Mouse (Mus musculus) retina, adult 2 months (tissue): ENCODE results near the gene Fam120a.

Source experiments
- DNase-seq: peaks from one replicate; pipeline ENCODE4 v3.0.0-alpha.2; 2012; ENCODE audit warnings: low read depth, low spot score

Fam120a gene

GRCm38 (mm10) chr13:48853475-48853874 is 114.3 kb downstream of the Fam120a start:
- no peak for DNase-seq

- no peak for DNase-seq
These were observed 115.0 kb downstream of the Fam120a start for GRCm38 (mm10) chr13:48852859-48853258.

- no peak for DNase-seq
These were observed 116.1 kb downstream of the Fam120a start for GRCm38 (mm10) chr13:48851719-48852118.

GRCm38 (mm10) chr13:48850771-48851170 is 117.0 kb downstream of the Fam120a start:
- DNase-seq: no peak

- no peak for DNase-seq
These were observed 117.5 kb downstream of the Fam120a start for GRCm38 (mm10) chr13:48850326-48850725.

GRCm38 (mm10) chr13:48849155-48849554 is 118.7 kb downstream of the Fam120a start:
- DNase-seq: no peak

- DNase-seq: no peak
These were observed 122.5 kb downstream of the Fam120a start for GRCm38 (mm10) chr13:48845308-48845707.

GRCm38 (mm10) chr13:48843530-48843929 is 124.3 kb downstream of the Fam120a start:
- DNase-seq: no peak

GRCm38 (mm10) chr13:48841905-48842592 is 125.8 kb downstream of the Fam120a start:
- DNase-seq: no peak

GRCm38 (mm10) chr13:48838284-48838683 is 129.5 kb downstream of the Fam120a start:
- no peak for DNase-seq

- no peak for DNase-seq
These were observed 130.3 kb downstream of the Fam120a start for GRCm38 (mm10) chr13:48837537-48837936.

GRCm38 (mm10) chr13:48830528-48831250 is 137.1 kb downstream of the Fam120a start:
- DNase-seq: no peak

GRCm38 (mm10) chr13:48829780-48830179 is 138.0 kb downstream of the Fam120a start:
- DNase-seq: no peak
